Mouse (Mus musculus): Measurements from ENCODE around the gene Camk1g. TPM values are rescaled to one million over a fixed set of nuclear protein-coding genes. Genes with fewer than 3 reads are reported as not detected.

Gene Camk1g
- polyA plus RNA-seq, 1 experiment: 3.4 TPM

DNA sequence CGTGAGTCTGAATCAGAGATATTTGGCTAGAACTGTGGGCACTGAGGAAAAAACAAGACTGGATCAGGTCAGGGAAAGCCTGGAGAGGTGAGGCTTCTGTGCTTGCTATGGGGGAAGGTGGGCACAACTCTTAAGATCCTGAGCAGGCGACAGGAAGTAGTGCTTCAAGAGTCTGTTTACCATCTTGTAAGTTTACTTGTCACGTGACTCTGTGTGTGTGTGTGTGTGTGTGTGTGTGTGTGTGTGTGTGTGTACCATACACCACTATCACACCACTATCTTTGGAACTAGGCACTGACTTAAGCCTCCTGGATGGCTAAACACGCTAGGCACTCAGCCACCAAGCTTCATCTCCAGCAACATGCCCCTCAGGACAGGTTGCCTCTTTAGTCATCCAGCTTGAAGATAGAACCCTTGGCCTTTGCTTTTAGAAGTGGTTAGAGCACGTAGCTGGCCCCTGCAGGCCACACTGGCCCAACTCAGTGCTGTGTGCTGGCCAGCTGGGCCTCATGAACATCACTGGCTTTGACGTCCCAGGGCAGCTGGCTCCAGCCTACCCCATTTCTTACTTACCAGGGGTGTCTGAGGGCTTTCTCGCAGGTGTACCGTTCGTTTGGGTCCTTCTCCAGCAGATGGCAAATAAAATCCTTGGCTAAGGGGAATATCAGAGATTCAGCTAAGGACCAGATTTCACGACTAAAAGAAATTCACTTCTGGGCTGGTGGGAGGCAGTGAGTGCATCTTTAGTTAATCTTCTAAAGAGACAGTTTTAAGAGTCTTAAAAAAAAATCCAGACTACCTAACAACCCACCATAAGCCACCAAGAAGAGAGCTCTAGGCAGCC, 20.2 kb downstream of the Camk1g start:
- TF ChIP-seq POLR2A (IDR thresholded peaks at IDR 0.05; ENCODE audit: control insufficient read depth, extremely low read depth, insufficient read depth, low read length, poor library complexity) (no peak), CTCF (IDR thresholded peaks at IDR 0.05; ENCODE audit: borderline replicate concordance, control insufficient read depth, extremely low read depth, insufficient read depth, low read length, poor library complexity) (no peak)
- H3K27me3 ChIP-seq (ENCODE audit: control insufficient read depth, insufficient read depth, low read length): no peaks in the 10 kb centered on the region
- whole genome bisulfite sequencing: 70% methylated on average over 10 of the region's 10 CpGs
- H3K36me3 ChIP-seq (ENCODE audit: control insufficient read depth, insufficient read depth, low read length): no peaks in the 10 kb centered on the region
- peak; percentile 49 for DNase-seq
- H3K4me1 ChIP-seq (replicated peaks; ENCODE audit: control insufficient read depth, insufficient read depth, low read length): peaks cover 55% of the 10 kb centered on the region
- peak overlapping the region; percentile 81 for H3K27ac ChIP-seq (ENCODE audit: control insufficient read depth, insufficient read depth, low read length)
- H3K4me3 ChIP-seq (ENCODE audit: control insufficient read depth, insufficient read depth, low read length): no peak overlapping the region

DNA sequence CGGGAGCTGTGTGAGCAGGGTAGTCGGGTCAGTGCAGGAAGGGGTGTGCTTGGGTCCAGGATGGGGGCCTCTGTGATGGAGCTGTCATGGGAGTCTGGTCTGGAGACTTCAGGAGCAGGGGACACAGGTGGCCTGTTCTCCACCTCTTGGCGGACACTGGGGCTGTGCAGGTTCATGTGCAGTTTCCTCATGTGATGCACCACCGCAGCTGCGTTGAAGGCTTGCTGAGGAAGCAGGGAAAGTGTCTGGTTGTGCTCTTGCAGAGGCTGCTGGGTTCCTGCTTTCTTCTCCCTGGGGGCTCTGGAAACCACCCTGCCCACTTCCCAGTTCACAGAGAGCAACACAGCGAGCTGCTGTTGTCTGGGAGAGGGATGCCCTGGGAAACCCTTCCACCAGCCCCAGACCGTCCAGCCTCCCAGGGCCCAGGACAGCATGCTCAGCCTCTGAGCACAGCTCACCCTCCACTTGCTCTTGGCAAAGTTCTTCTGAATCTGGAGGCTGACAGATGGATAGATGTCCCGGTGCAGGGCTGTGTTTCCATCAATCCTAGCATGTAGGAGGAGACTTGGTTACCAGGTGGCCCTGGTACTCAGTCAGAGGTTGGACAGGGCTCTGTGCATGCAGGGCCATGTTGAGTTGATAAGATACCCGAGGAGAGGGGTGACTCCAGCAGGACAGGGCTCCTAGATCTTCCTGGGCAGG, 21.7 kb downstream of the Camk1g start:
- H3K4me1 ChIP-seq (replicated peaks; ENCODE audit: control insufficient read depth, insufficient read depth, low read length): peaks cover 69% of the 10 kb centered on the region
- 76% methylated on average over 9 of the region's 9 CpGs for WGBS
- H3K36me3 ChIP-seq (ENCODE audit: control insufficient read depth, insufficient read depth, low read length): no peaks in the 10 kb centered on the region
- no peak for TF ChIP-seq POLR2A (IDR thresholded peaks at IDR 0.05; ENCODE audit: control insufficient read depth, extremely low read depth, insufficient read depth, low read length, poor library complexity)
- TF ChIP-seq CTCF (IDR thresholded peaks at IDR 0.05; ENCODE audit: borderline replicate concordance, control insufficient read depth, extremely low read depth, insufficient read depth, low read length, poor library complexity): no peak
- H3K27ac ChIP-seq (ENCODE audit: control insufficient read depth, insufficient read depth, low read length): peak overlapping the region; percentile 38
- no peak overlapping the region for H3K4me3 ChIP-seq (ENCODE audit: control insufficient read depth, insufficient read depth, low read length)
- DNase-seq: no peak
- no peaks in the 10 kb centered on the region for H3K27me3 ChIP-seq (ENCODE audit: control insufficient read depth, insufficient read depth, low read length)

DNA sequence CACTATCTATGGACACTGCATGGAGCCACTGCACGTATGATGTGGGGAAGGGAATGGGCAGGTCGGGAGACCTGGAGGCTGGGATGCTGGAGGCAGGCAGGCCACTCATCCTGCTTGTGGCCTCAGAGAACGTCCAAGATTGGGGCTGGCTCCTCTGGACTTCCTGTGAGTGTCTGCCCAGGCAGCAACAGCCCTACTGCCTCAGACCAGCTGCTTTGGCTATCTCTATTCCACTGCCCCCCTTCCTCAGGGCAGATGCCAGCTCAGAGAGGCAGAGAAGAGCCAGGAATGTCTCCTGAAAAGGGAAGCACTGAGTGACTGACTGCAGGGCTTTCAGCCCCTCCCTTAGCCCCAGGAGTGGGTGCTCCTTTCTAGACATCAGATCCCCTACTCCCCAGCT, 23.2 kb downstream of the Camk1g start:
- Histone ChIP-seq H3K4me1 (replicated peaks; ENCODE audit: control insufficient read depth, insufficient read depth, low read length) (peaks cover 81% of the 10 kb centered on the region), H3K36me3 (ENCODE audit: control insufficient read depth, insufficient read depth, low read length) (no peaks in the 10 kb centered on the region), H3K4me3 (ENCODE audit: control insufficient read depth, insufficient read depth, low read length) (no peak overlapping the region), H3K27me3 (ENCODE audit: control insufficient read depth, insufficient read depth, low read length) (no peaks in the 10 kb centered on the region), H3K27ac (ENCODE audit: control insufficient read depth, insufficient read depth, low read length) (no peak overlapping the region)
- DNase-seq: no peak
- 80% methylated on average over 3 of the region's 3 CpGs for WGBS
- TF ChIP-seq POLR2A (IDR thresholded peaks at IDR 0.05; ENCODE audit: control insufficient read depth, extremely low read depth, insufficient read depth, low read length, poor library complexity): no peak
- no peak for TF ChIP-seq CTCF (IDR thresholded peaks at IDR 0.05; ENCODE audit: borderline replicate concordance, control insufficient read depth, extremely low read depth, insufficient read depth, low read length, poor library complexity)

DNA sequence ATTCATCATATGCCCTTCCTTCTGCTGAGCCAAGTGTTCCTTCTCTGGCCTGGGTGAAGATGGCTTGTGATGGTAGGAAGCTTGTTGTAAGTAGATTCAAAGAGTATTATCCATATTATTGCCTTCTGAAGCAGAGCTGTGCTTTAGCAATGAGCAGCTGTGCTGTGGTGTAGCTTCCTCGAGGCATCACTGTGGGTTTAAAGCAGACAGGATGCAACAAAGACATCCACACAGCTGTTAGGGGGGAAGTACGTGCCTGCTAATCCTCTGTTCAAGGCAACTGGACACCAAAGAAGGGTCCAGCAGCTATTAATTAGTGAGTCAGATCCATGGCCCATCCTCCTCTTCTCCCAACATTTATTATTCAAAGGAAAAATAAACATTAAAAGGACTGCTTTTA, 25.1 kb downstream of the Camk1g start:
- Histone ChIP-seq H3K36me3 (ENCODE audit: control insufficient read depth, insufficient read depth, low read length) (no peaks in the 10 kb centered on the region), H3K4me3 (ENCODE audit: control insufficient read depth, insufficient read depth, low read length) (no peak overlapping the region), H3K27me3 (ENCODE audit: control insufficient read depth, insufficient read depth, low read length) (no peaks in the 10 kb centered on the region), H3K4me1 (replicated peaks; ENCODE audit: control insufficient read depth, insufficient read depth, low read length) (peaks cover 76% of the 10 kb centered on the region), H3K27ac (ENCODE audit: control insufficient read depth, insufficient read depth, low read length) (no peak overlapping the region; the same call in 1 of the 2 replicates)
- peak; percentile 42 for DNase-seq
- TF ChIP-seq POLR2A (IDR thresholded peaks at IDR 0.05; ENCODE audit: control insufficient read depth, extremely low read depth, insufficient read depth, low read length, poor library complexity) (no peak), CTCF (IDR thresholded peaks at IDR 0.05; ENCODE audit: borderline replicate concordance, control insufficient read depth, extremely low read depth, insufficient read depth, low read length, poor library complexity) (no peak)
- 0% methylated on average over 2 of the region's 2 CpGs for WGBS

DNA sequence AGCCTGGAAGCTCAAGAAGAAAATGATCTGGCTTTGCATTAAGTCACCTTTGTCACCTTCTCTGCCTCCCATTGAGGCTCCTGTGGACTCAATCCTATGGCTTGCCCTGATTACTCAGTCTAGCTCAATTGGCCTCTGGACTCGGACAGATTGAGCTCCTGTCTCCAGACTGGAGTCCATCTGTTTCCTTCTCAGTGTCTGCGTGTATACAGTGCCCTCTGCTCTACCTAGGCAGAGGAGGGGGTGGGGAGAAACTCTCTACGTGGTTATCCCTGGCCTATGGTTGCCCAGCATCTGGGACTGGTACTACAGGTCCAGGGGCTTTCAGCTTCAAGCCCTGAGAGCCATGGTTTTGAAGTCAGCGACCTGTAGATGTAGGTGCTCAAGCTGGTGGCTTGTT, 26.2 kb downstream of the Camk1g start:
- no peak for TF ChIP-seq POLR2A (IDR thresholded peaks at IDR 0.05; ENCODE audit: control insufficient read depth, extremely low read depth, insufficient read depth, low read length, poor library complexity)
- no peak for TF ChIP-seq CTCF (IDR thresholded peaks at IDR 0.05; ENCODE audit: borderline replicate concordance, control insufficient read depth, extremely low read depth, insufficient read depth, low read length, poor library complexity)
- Histone ChIP-seq H3K4me3 (ENCODE audit: control insufficient read depth, insufficient read depth, low read length) (no peak overlapping the region), H3K36me3 (ENCODE audit: control insufficient read depth, insufficient read depth, low read length) (no peaks in the 10 kb centered on the region), H3K4me1 (replicated peaks; ENCODE audit: control insufficient read depth, insufficient read depth, low read length) (peaks cover 77% of the 10 kb centered on the region), H3K27ac (ENCODE audit: control insufficient read depth, insufficient read depth, low read length) (no peak overlapping the region), H3K27me3 (ENCODE audit: control insufficient read depth, insufficient read depth, low read length) (no peaks in the 10 kb centered on the region)
- no peak for DNase-seq
- 84% methylated on average over 4 of the region's 4 CpGs for WGBS

DNA sequence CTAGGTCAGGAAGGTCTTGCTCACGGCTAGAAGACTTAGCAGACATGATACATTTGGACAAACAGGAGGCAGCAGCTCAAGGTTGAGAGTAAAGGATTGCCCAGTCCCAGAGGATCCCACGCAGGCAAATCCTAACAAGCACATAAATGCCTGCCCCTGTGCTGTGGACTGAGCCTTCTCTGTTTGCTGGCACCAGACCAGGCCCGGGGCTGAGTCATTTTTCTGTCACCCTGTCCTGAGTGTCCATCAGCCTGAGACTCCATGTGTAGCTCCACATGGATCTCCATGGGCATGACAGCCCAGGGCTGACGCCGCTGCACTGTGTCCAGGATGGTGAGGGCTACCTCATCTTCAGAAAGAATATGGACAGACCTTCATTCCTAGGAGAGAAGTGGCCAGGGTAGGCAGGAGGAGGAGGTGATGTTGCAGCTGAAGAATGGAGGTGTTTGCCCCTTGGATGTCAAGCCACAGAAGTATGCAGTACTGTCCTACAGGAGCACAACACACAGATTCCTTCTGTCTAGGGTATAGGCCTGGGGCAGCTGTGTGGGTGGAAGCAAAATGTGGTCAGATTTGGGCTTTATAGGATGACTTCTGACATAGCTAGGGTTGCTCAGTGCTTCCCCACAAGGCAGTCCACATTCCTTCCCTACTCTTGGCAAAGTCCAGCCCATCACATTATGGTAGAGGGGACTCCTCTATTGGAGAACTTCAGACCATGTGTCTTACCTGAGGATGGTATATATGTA, 27.7 kb downstream of the Camk1g start:
- WGBS: 96% methylated on average over 5 of the region's 5 CpGs

More for the DNA sequence above, 27.7 kb downstream of the Camk1g start:
- Histone ChIP-seq H3K27me3 (ENCODE audit: control insufficient read depth, insufficient read depth, low read length) (no peaks in the 10 kb centered on the region), H3K4me1 (replicated peaks; ENCODE audit: control insufficient read depth, insufficient read depth, low read length) (peaks cover 75% of the 10 kb centered on the region), H3K27ac (ENCODE audit: control insufficient read depth, insufficient read depth, low read length) (no peak overlapping the region), H3K4me3 (ENCODE audit: control insufficient read depth, insufficient read depth, low read length) (no peak overlapping the region), H3K36me3 (ENCODE audit: control insufficient read depth, insufficient read depth, low read length) (no peaks in the 10 kb centered on the region)
- DNase-seq: no peak
- TF ChIP-seq CTCF (IDR thresholded peaks at IDR 0.05; ENCODE audit: borderline replicate concordance, control insufficient read depth, extremely low read depth, insufficient read depth, low read length, poor library complexity) (no peak), POLR2A (IDR thresholded peaks at IDR 0.05; ENCODE audit: control insufficient read depth, extremely low read depth, insufficient read depth, low read length, poor library complexity) (no peak)
